Mouse (Mus musculus) hindbrain, embryonic 10.5 days (tissue): ENCODE measurements around the gene Ubqln2. TPM values are rescaled to one million over a fixed set of nuclear protein-coding genes. Genes with fewer than 3 reads are reported as not detected.

ENCODE experiments used
- DNase-seq: peaks from one replicate; pipeline ENCODE4 v3.0.0-alpha.2; 2017; ENCODE audit warnings: low spot score
- H3K27ac ChIP-seq: fragments of 300-500 bp; sonication (generic); 2 replicates; pipeline ENCODE4 v1.5.1; 2016; ENCODE audit warnings: mild to moderate bottlenecking, moderate library complexity
- H3K27me3 ChIP-seq: fragments of 300-500 bp; sonication (generic); 2 replicates; pipeline ENCODE4 v1.6.1; 2016; ENCODE audit warnings: mild to moderate bottlenecking; ENCODE audit not compliant: poor library complexity, insufficient read depth, severe bottlenecking
- H3K36me3 ChIP-seq: fragments of 300-500 bp; sonication (generic); 2 replicates; pipeline ENCODE4 v1.6.1; 2016; ENCODE audit warnings: mild to moderate bottlenecking, moderate library complexity
- H3K4me1 ChIP-seq: fragments of 300-500 bp; sonication (generic); replicated peaks from 2 replicates; pipeline ENCODE4 v1.6.1; 2016; ENCODE audit warnings: mild to moderate bottlenecking
- H3K4me3 ChIP-seq: fragments of 300-500 bp; sonication (generic); 2 replicates; pipeline ENCODE4 v1.5.1; 2016; ENCODE audit warnings: mild to moderate bottlenecking, moderate library complexity
- H3K9me3 ChIP-seq: fragments of 300-500 bp; sonication (generic); 2 replicates; pipeline ENCODE4 v1.6.1; 2016; ENCODE audit warnings: mild to moderate bottlenecking, moderate library complexity
- WGBS: fragments of 180-500 bp; shearing (Covaris S2); methylation state at CpG from one replicate; pipeline ENCODE4 v1.1.7; 2016; 5-methylcytosine and 5-hydroxymethylcytosine counted together
- polyA plus RNA-seq: library from polyadenylated mRNA; unstranded; fragments of >200 nt; fragmentation: Nextera tagmentation; extraction: Ambion mirVana; gene quantifications from 2 replicates; pipeline ENCODE4 v1.2.1, GENCODE M21; 2016

Gene Ubqln2
- polyA plus RNA-seq = 35.4 and 38.4 TPM in 2 replicates

GRCm38 (mm10) chrX:153497688-153498516 lies at the start of gene Ubqln2:
TSS of gene Ubqln2 (plus strand) at chrX:153498227.
- Histone ChIP-seq H3K9me3 (0 out of 2 replicates have a peak, but pooled peaks cover 9% of the 10 kb centered on the region), H3K36me3 (peaks cover 10% of the 10 kb centered on the region), H3K4me3 (peak within 1 kb of the TSS; percentile 68), H3K4me1 (peaks cover 9% of the 10 kb centered on the region; the same call in 1 of the 2 replicates), H3K27me3 (no peaks in the 10 kb centered on the region), H3K27ac (peak within 1 kb of the TSS; percentile 95)
- 21% methylated on average over 76 of the region's 76 CpGs for WGBS
- DNase-seq = peak; percentile 88

- no peaks in the 10 kb centered on the region for H3K4me1 ChIP-seq
- no peak for DNase-seq
- H3K9me3 ChIP-seq = no peaks in the 10 kb centered on the region
- no peak overlapping the region for H3K27ac ChIP-seq
- H3K4me3 ChIP-seq = no peak overlapping the region
- 78% methylated on average over 5 of the region's 5 CpGs for WGBS
- no peaks in the 10 kb centered on the region for H3K27me3 ChIP-seq
- H3K36me3 ChIP-seq = no peaks in the 10 kb centered on the region
Measured at GRCm38 (mm10) chrX:153451946-153452345, 46.1 kb upstream of the Ubqln2 start.

- Histone ChIP-seq H3K27me3 (no peaks in the 10 kb centered on the region), H3K9me3 (no peaks in the 10 kb centered on the region), H3K27ac (peak overlapping the region; percentile 66), H3K4me3 (no peak overlapping the region), H3K4me1 (no peaks in the 10 kb centered on the region), H3K36me3 (no peaks in the 10 kb centered on the region)
- WGBS = 39% methylated on average over 8 of the region's 8 CpGs
- no peak for DNase-seq
Measured at GRCm38 (mm10) chrX:153476760-153477248, 21.2 kb upstream of the Ubqln2 start.

GRCm38 (mm10) chrX:153492326-153492725 lies 5.7 kb upstream of the Ubqln2 start:
- DNase-seq = no peak
- no peaks in the 10 kb centered on the region for H3K9me3 ChIP-seq
- whole genome bisulfite sequencing = 85% methylated on average over 3 of the region's 3 CpGs
- H3K4me3 ChIP-seq = no peak overlapping the region
- H3K36me3 ChIP-seq = no peaks in the 10 kb centered on the region
- H3K27me3 ChIP-seq = no peaks in the 10 kb centered on the region
- no peak overlapping the region for H3K27ac ChIP-seq
- no peaks in the 10 kb centered on the region for H3K4me1 ChIP-seq

GRCm38 (mm10) chrX:153498665-153499293 lies 752 bp downstream of the Ubqln2 start:
- DNase-seq = peak; percentile 40
- H3K36me3 ChIP-seq = peaks cover 10% of the 10 kb centered on the region
- peaks cover 12% of the 10 kb centered on the region; the same call in 1 of the 2 replicates for H3K4me1 ChIP-seq
- peak overlapping the region; percentile 95 for H3K27ac ChIP-seq
- H3K27me3 ChIP-seq = no peaks in the 10 kb centered on the region
- 23% methylated on average over 30 of the region's 30 CpGs for whole genome bisulfite sequencing
- peak overlapping the region; percentile 68 for H3K4me3 ChIP-seq
- H3K9me3 ChIP-seq = 0 out of 2 replicates have a peak, but pooled peaks cover 9% of the 10 kb centered on the region

GRCm38 (mm10) chrX:153499294-153500046 lies 1.4 kb downstream of the Ubqln2 start:
- DNase-seq = peak; percentile 26
- WGBS = 26% methylated on average over 32 of the region's 32 CpGs

GRCm38 (mm10) chrX:153500047-153500345 lies 2.0 kb downstream of the Ubqln2 start:
- DNase-seq = peak; percentile 32
- Histone ChIP-seq H3K4me1 (peaks cover 12% of the 10 kb centered on the region; the same call in 1 of the 2 replicates), H3K36me3 (peaks cover 10% of the 10 kb centered on the region), H3K9me3 (0 out of 2 replicates have a peak, but pooled peaks cover 9% of the 10 kb centered on the region), H3K27me3 (no peaks in the 10 kb centered on the region), H3K4me3 (peak overlapping the region; percentile 68), H3K27ac (peak overlapping the region; percentile 95)
- 21% methylated on average over 12 of the region's 12 CpGs for WGBS

More at GRCm38 (mm10) chrX:153499294-153500046, 1.4 kb downstream of the Ubqln2 start:
- peaks cover 10% of the 10 kb centered on the region for H3K36me3 ChIP-seq
- H3K4me3 ChIP-seq = peak overlapping the region; percentile 68
- H3K27me3 ChIP-seq = no peaks in the 10 kb centered on the region
- H3K9me3 ChIP-seq = 0 out of 2 replicates have a peak, but pooled peaks cover 9% of the 10 kb centered on the region
- peak overlapping the region; percentile 95 for H3K27ac ChIP-seq
- peaks cover 12% of the 10 kb centered on the region; the same call in 1 of the 2 replicates for H3K4me1 ChIP-seq

GRCm38 (mm10) chrX:153505954-153506353 lies 7.9 kb downstream of the Ubqln2 start:
- Histone ChIP-seq H3K9me3 (no peaks in the 10 kb centered on the region), H3K4me1 (peaks cover 12% of the 10 kb centered on the region; the same call in 1 of the 2 replicates), H3K36me3 (no peaks in the 10 kb centered on the region), H3K4me3 (no peak overlapping the region), H3K27me3 (no peaks in the 10 kb centered on the region), H3K27ac (no peak overlapping the region)
- 40% methylated on average over 9 of the region's 9 CpGs for WGBS
- DNase-seq = peak; percentile 49

- H3K4me1 ChIP-seq = no peaks in the 10 kb centered on the region
- no peak overlapping the region for H3K4me3 ChIP-seq
- H3K27me3 ChIP-seq = no peaks in the 10 kb centered on the region
- WGBS = 89% methylated on average over 5 of the region's 5 CpGs
- DNase-seq = no peak
- H3K27ac ChIP-seq = no peak overlapping the region
- no peaks in the 10 kb centered on the region for H3K36me3 ChIP-seq
- H3K9me3 ChIP-seq = no peaks in the 10 kb centered on the region
Measured at GRCm38 (mm10) chrX:153515491-153515890, 17.5 kb downstream of the Ubqln2 start.

- Histone ChIP-seq H3K27me3 (no peaks in the 10 kb centered on the region), H3K36me3 (no peaks in the 10 kb centered on the region), H3K9me3 (no peaks in the 10 kb centered on the region), H3K4me1 (no peaks in the 10 kb centered on the region), H3K4me3 (no peak overlapping the region), H3K27ac (no peak overlapping the region)
- 24% methylated on average over 2 of the region's 2 CpGs for WGBS
- DNase-seq = no peak
Measured at GRCm38 (mm10) chrX:153528399-153528798, 30.4 kb downstream of the Ubqln2 start.
